Mouse (Mus musculus) testis, postnatal 14 days (tissue): Measurements from ENCODE around the gene Atp5g1.
A peak's percentile ranks its signal among the peaks of the same experiment; 100 is the strongest.
"Not testable (repeated sequence)": the region's sequence is repeated elsewhere in the genome, so short reads cannot be mapped to it uniquely, and the experiment has no call there.

ENCODE experiments used
- DNase-seq: peaks from one replicate; pipeline ENCODE4 v3.0.0; 2021; ENCODE audit warnings: low spot score

Atp5g1 gene

GRCm38 (mm10) chr11:96075509-96076220 lies at the start of gene Atp5g1:
Gene Atp5g1 (minus strand): TSS chr11:96075670.
- DNase-seq: peak; percentile 100

- peak; percentile 43 for DNase-seq
Measured at GRCm38 (mm10) chr11:96124052-96124914, 48.8 kb upstream of the Atp5g1 start.

- DNase-seq: not testable (repeated sequence)
Measured at GRCm38 (mm10) chr11:96122806-96123205, 47.3 kb upstream of the Atp5g1 start.

- DNase-seq: no peak
Measured at GRCm38 (mm10) chr11:96119401-96119800, 43.9 kb upstream of the Atp5g1 start.

- DNase-seq: not testable (repeated sequence)
Measured at GRCm38 (mm10) chr11:96116925-96117324, 41.5 kb upstream of the Atp5g1 start.

GRCm38 (mm10) chr11:96116116-96116515 lies 40.6 kb upstream of the Atp5g1 start:
- peak; percentile 66 for DNase-seq

- no peak for DNase-seq
Measured at GRCm38 (mm10) chr11:96115416-96115815, 39.9 kb upstream of the Atp5g1 start.

- no peak for DNase-seq
Measured at GRCm38 (mm10) chr11:96114077-96114476, 38.6 kb upstream of the Atp5g1 start.

GRCm38 (mm10) chr11:96111751-96112150 lies 36.3 kb upstream of the Atp5g1 start, which contains the start of gene Calcoco2:
Gene Calcoco2 (minus strand): TSS chr11:96111964.
- DNase-seq: no peak

GRCm38 (mm10) chr11:96110950-96111349 lies 35.5 kb upstream of the Atp5g1 start:
- DNase-seq: not testable (repeated sequence)

- no peak for DNase-seq
Measured at GRCm38 (mm10) chr11:96108376-96108775, 32.9 kb upstream of the Atp5g1 start.

- DNase-seq: no peak
Measured at GRCm38 (mm10) chr11:96093361-96093760, 17.9 kb upstream of the Atp5g1 start.

GRCm38 (mm10) chr11:96092674-96093291 lies 17.3 kb upstream of the Atp5g1 start:
- no peak for DNase-seq

- DNase-seq: no peak
Measured at GRCm38 (mm10) chr11:96091073-96091472, 15.6 kb upstream of the Atp5g1 start.

- DNase-seq: no peak
Measured at GRCm38 (mm10) chr11:96087981-96088380, 12.5 kb upstream of the Atp5g1 start.

GRCm38 (mm10) chr11:96082682-96083081 lies 7.2 kb upstream of the Atp5g1 start:
- DNase-seq: no peak

- DNase-seq: peak; percentile 42
Measured at GRCm38 (mm10) chr11:96080736-96081135, 5.3 kb upstream of the Atp5g1 start.

- DNase-seq: no peak
Measured at GRCm38 (mm10) chr11:96076221-96077105, 993 bp upstream of the Atp5g1 start.

- peak; percentile 45 for DNase-seq
Measured at GRCm38 (mm10) chr11:96075177-96075508, 327 bp downstream of the Atp5g1 start.

- no peak for DNase-seq
Measured at GRCm38 (mm10) chr11:96074351-96075176, 906 bp downstream of the Atp5g1 start.
